Mouse (Mus musculus): Measurements from ENCODE around the gene 4931417E11Rik. TPM values are rescaled to one million over a fixed set of nuclear protein-coding genes. Genes with fewer than 3 reads are reported as not detected.

The 4931417E11Rik gene
- polyA plus RNA-seq, 1 experiment from 2014 or later: not detected

DNA sequence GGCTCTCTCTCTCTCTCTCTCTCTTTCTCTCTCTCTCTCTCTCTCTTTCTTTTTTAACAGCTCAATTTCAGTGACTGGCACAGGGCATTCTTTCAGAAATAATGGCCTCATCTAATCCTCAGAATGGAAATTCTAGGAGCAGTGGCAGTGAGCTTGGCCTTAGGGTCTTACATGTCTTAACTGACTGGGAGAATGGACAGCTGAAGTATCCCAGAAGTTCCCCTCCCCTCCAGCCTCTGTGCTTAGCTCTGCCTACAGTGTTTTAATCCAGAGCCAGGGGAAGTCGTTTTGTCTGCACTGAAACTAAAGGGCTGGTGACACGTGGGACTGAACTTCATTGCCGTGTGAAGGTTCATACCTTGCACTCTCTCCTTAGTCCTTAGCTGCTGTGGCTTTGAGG, 35.6 kb downstream of the 4931417E11Rik start:
- Histone ChIP-seq H3K4me2 (no peak overlapping the region), H3K27me3 (replicated peaks; ENCODE audit: control insufficient read depth, insufficient read depth, low read length) (no peaks in the 10 kb centered on the region), H3K9me3 (ENCODE audit: control insufficient read depth, low read length) (no peaks in the 10 kb centered on the region), H3K36me3 (ENCODE audit: control insufficient read depth, insufficient read depth, low read length) (no peaks in the 10 kb centered on the region), H3K4me1 (replicated peaks; ENCODE audit: control insufficient read depth, insufficient read depth, low read length) (no peaks in the 10 kb centered on the region), H3K4me3 (ENCODE audit: low read depth, low read length) (no peak overlapping the region), H3K9ac (ENCODE audit: low read depth, low read length) (no peak overlapping the region), H3K27ac (ENCODE audit: low read depth, low read length) (no peak overlapping the region)
- no peak for DNase-seq (ENCODE audit: low spot score)
- WGBS: 41% methylated on average over 3 of the region's 3 CpGs
- no peak for ATAC-seq (replicated peaks; ENCODE audit: low FRiP score)

- Histone ChIP-seq H3K4me2 (no peak overlapping the region), H3K27ac (ENCODE audit: low read depth, low read length) (no peak overlapping the region), H3K4me1 (replicated peaks; ENCODE audit: control insufficient read depth, insufficient read depth, low read length) (no peaks in the 10 kb centered on the region), H3K27me3 (replicated peaks; ENCODE audit: control insufficient read depth, insufficient read depth, low read length) (no peaks in the 10 kb centered on the region), H3K4me3 (ENCODE audit: low read depth, low read length) (no peak overlapping the region), H3K9me3 (ENCODE audit: control insufficient read depth, low read length) (no peaks in the 10 kb centered on the region), H3K36me3 (ENCODE audit: control insufficient read depth, insufficient read depth, low read length) (no peaks in the 10 kb centered on the region), H3K9ac (ENCODE audit: low read depth, low read length) (no peak overlapping the region)
- 49% methylated on average over 14 of the region's 14 CpGs for WGBS
- DNase-seq (ENCODE audit: low spot score) (no peak), ATAC-seq (replicated peaks; ENCODE audit: low FRiP score) (no peak)
Observed at GRCm38 (mm10) chr6:73428618-73429336, 40.7 kb downstream of the 4931417E11Rik start.

DNA sequence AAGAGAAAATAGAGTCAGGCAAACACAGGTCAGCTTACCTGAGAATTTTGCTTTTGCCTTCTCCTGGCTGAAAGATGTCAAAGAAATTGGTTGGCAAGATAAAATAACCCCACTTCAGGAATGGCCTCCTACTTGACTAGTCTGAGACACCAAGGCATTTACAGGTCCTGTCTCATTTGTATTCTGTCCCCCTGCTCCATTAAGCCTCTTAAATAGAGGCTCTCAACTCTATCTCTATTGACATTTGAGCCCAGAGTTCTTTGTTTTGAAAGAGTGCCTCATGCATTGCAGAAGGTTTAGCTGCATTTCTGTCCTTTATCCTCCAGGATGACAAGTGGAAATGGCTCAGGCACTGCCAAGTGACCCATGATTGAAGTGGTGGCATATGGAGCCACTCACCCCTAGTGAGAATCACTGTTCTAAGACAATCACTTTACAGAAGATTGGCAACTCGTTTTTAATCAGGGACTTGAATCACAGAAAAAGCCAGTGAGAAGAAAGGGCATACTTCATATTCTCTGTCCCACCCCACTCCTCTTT, 42.1 kb downstream of the 4931417E11Rik start:
- WGBS: 22% methylated on average over 1 of the region's 1 CpGs
- Histone ChIP-seq H3K36me3 (ENCODE audit: control insufficient read depth, insufficient read depth, low read length) (no peaks in the 10 kb centered on the region), H3K4me3 (ENCODE audit: low read depth, low read length) (no peak overlapping the region), H3K27ac (ENCODE audit: low read depth, low read length) (no peak overlapping the region), H3K4me1 (replicated peaks; ENCODE audit: control insufficient read depth, insufficient read depth, low read length) (no peaks in the 10 kb centered on the region), H3K9ac (ENCODE audit: low read depth, low read length) (no peak overlapping the region), H3K4me2 (no peak overlapping the region), H3K27me3 (replicated peaks; ENCODE audit: control insufficient read depth, insufficient read depth, low read length) (no peaks in the 10 kb centered on the region), H3K9me3 (ENCODE audit: control insufficient read depth, low read length) (no peaks in the 10 kb centered on the region)
- no peak for ATAC-seq (replicated peaks; ENCODE audit: low FRiP score)
- no peak for DNase-seq (ENCODE audit: low spot score)

Other genes with a start within 250 kb of the 4931417E11Rik start
- gene Dnah6, start 248.0 kb downstream of the 4931417E11Rik start, polyA plus RNA-seq (2014; fragmentation: Nextera tagmentation; extraction: Ambion mirVana): 0.01 and 0.03 TPM in 2 replicates
- 188 and 206 TPM in 2 replicates for gene Suclg1, start 221.3 kb downstream of the 4931417E11Rik start, polyA plus RNA-seq (2014; fragmentation: Nextera tagmentation; extraction: Ambion mirVana)